20 mouse cellular contexts compared by ENCODE assay signal in the genomic region with DNA sequence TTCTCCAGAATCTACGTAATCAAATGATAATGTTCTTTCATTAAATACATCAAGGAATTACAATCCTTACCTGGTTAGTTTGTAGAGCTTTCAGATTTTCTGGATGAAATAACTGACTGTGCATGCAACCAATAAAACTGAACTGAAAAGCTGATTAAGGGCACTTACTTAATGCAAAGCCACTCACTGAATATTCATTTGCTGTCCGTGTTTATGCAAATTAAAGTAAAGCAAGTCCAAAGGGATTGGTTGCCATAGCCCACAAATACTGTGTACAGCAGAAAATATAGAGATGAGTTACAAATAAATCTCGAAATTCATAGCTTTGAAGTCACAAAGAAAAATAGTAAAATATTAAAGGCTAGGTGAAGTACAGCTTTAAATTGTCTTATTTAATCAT.
DNase-seq lines count a peak whose midpoint lies in the region; ATAC-seq lines count a peak whose summit lies in the region.
"Had no signal": no experiment of that assay in that cellular context is flagged by ENCODE, and none has a peak within 500 bp of the region (broad histone marks: within the 10 kb centered on the region; RNA-seq: fewer than 3 reads in every experiment).

No protein-coding gene starts in this region.

- no peak overlapping the region for H3K9ac ChIP-seq in hindbrain, embryonic 11.5 days (ENCODE audit: low read depth, low read length)
- H3K9ac ChIP-seq in forebrain, embryonic 15.5 days (replicated peaks): peak overlapping the region; percentile 19; the same call in 1 of the 2 replicates
- no peak overlapping the region for H3K9ac ChIP-seq in midbrain, embryonic 12.5 days (replicated peaks)
- no peak overlapping the region for H3K9ac ChIP-seq in neural tube, embryonic 15.5 days (replicated peaks)
- H3K9ac ChIP-seq: stomach, embryonic 15.5 days had no signal

- WGBS in hindbrain, embryonic 11.5 days: 63% methylated on average over 3 of the region's 3 CpGs
- 72% methylated on average over 3 of the region's 3 CpGs for WGBS in hindbrain, embryonic 10.5 days
- WGBS in forebrain, embryonic 15.5 days: 24% methylated on average over 3 of the region's 3 CpGs
- 52% methylated on average over 3 of the region's 3 CpGs for WGBS in midbrain, embryonic 12.5 days
- 29% methylated on average over 3 of the region's 3 CpGs for WGBS in neural tube, embryonic 15.5 days

- H3K27ac ChIP-seq in hindbrain, embryonic 11.5 days (ENCODE audit: low read depth, low read length): no peak overlapping the region
- H3K27ac ChIP-seq in hindbrain, embryonic 10.5 days: no peak overlapping the region
- peak overlapping the region; percentile 86 for H3K27ac ChIP-seq in forebrain, embryonic 15.5 days (replicated peaks)
- peak overlapping the region; percentile 60 for H3K27ac ChIP-seq in midbrain, embryonic 12.5 days (replicated peaks)
- peak overlapping the region; percentile 45 for H3K27ac ChIP-seq in neural tube, embryonic 15.5 days (replicated peaks)
- H3K27ac ChIP-seq: macrophage; stomach, embryonic 15.5 days had no signal

- H3K9me3 ChIP-seq in hindbrain, embryonic 11.5 days (ENCODE audit: control insufficient read depth, low read length): no peaks in the 10 kb centered on the region
- H3K9me3 ChIP-seq in hindbrain, embryonic 10.5 days: no peaks in the 10 kb centered on the region
- H3K9me3 ChIP-seq in forebrain, embryonic 15.5 days: no peaks in the 10 kb centered on the region
- no peaks in the 10 kb centered on the region for H3K9me3 ChIP-seq in midbrain, embryonic 12.5 days
- H3K9me3 ChIP-seq in neural tube, embryonic 15.5 days (replicated peaks): no peaks in the 10 kb centered on the region
- H3K9me3 ChIP-seq: stomach, embryonic 15.5 days had no signal

- no peaks in the 10 kb centered on the region for H3K36me3 ChIP-seq in hindbrain, embryonic 11.5 days (ENCODE audit: control insufficient read depth, insufficient read depth, low read length)
- H3K36me3 ChIP-seq in hindbrain, embryonic 10.5 days: no peaks in the 10 kb centered on the region
- no peaks in the 10 kb centered on the region for H3K36me3 ChIP-seq in forebrain, embryonic 15.5 days
- H3K36me3 ChIP-seq in midbrain, embryonic 12.5 days: no peaks in the 10 kb centered on the region
- H3K36me3 ChIP-seq in neural tube, embryonic 15.5 days: no peaks in the 10 kb centered on the region
- H3K36me3 ChIP-seq: stomach, embryonic 15.5 days had no signal

- no peak overlapping the region for H3K4me2 ChIP-seq in hindbrain, embryonic 11.5 days (replicated peaks; ENCODE audit: low read depth, low read length)
- H3K4me2 ChIP-seq in forebrain, embryonic 15.5 days (replicated peaks): peak overlapping the region; percentile 39
- H3K4me2 ChIP-seq in midbrain, embryonic 12.5 days (replicated peaks): peak overlapping the region; percentile 23; the same call in 1 of the 2 replicates
- H3K4me2 ChIP-seq in neural tube, embryonic 15.5 days: peak overlapping the region; percentile 31
- H3K4me2 ChIP-seq: heart, embryonic 11.5 days; stomach, embryonic 15.5 days had no signal

- no peaks in the 10 kb centered on the region for H3K4me1 ChIP-seq in hindbrain, embryonic 11.5 days (replicated peaks; ENCODE audit: control insufficient read depth, insufficient read depth, low read length)
- no peaks in the 10 kb centered on the region for H3K4me1 ChIP-seq in hindbrain, embryonic 10.5 days (replicated peaks)
- H3K4me1 ChIP-seq in forebrain, embryonic 15.5 days: no peaks in the 10 kb centered on the region
- no peaks in the 10 kb centered on the region; the same call in 1 of the 2 replicates for H3K4me1 ChIP-seq in midbrain, embryonic 12.5 days
- H3K4me1 ChIP-seq in neural tube, embryonic 15.5 days: no peaks in the 10 kb centered on the region
- H3K4me1 ChIP-seq: stomach, embryonic 15.5 days had no signal

- no peak overlapping the region for H3K4me3 ChIP-seq in hindbrain, embryonic 11.5 days (ENCODE audit: low read depth, low read length)
- no peak overlapping the region for H3K4me3 ChIP-seq in hindbrain, embryonic 10.5 days
- H3K4me3 ChIP-seq in forebrain, embryonic 15.5 days: peak overlapping the region; percentile 33
- no peak overlapping the region for H3K4me3 ChIP-seq in midbrain, embryonic 12.5 days
- peak overlapping the region; percentile 12 for H3K4me3 ChIP-seq in neural tube, embryonic 15.5 days (replicated peaks)
- H3K4me3 ChIP-seq: myocyte; stomach, embryonic 15.5 days had no signal

- ATAC-seq in hindbrain, embryonic 11.5 days (ENCODE audit: low FRiP score): peak; percentile 83
- peak; percentile 93 for ATAC-seq in forebrain, embryonic 15.5 days (replicated peaks)
- peak; percentile 86 for ATAC-seq in midbrain, embryonic 12.5 days (ENCODE audit: low FRiP score, low read depth)
- peak; percentile 67 for ATAC-seq in neural tube, embryonic 15.5 days (ENCODE audit: low FRiP score)
- no peak for ATAC-seq in megakaryocyte-erythroid progenitor cell, adult 5-6 weeks (replicated peaks; ENCODE audit: low FRiP score, low TSS enrichment, poor library complexity, severe bottlenecking)
- no peak for ATAC-seq in megakaryocyte progenitor cell, adult 5-6 weeks (replicated peaks; ENCODE audit: poor library complexity)

- no peaks in the 10 kb centered on the region for H3K27me3 ChIP-seq in hindbrain, embryonic 11.5 days (ENCODE audit: control insufficient read depth, insufficient read depth, low read length)
- H3K27me3 ChIP-seq in hindbrain, embryonic 10.5 days (ENCODE audit: insufficient read depth, poor library complexity, severe bottlenecking): no peaks in the 10 kb centered on the region
- H3K27me3 ChIP-seq in forebrain, embryonic 15.5 days: no peaks in the 10 kb centered on the region
- H3K27me3 ChIP-seq in midbrain, embryonic 12.5 days: no peaks in the 10 kb centered on the region
- H3K27me3 ChIP-seq in neural tube, embryonic 15.5 days (replicated peaks): no peaks in the 10 kb centered on the region
- H3K27me3 ChIP-seq: stomach, embryonic 15.5 days had no signal

- DNase-seq in hindbrain, embryonic 11.5 days (ENCODE audit: low spot score): no peak
- no peak for DNase-seq in hindbrain, embryonic 10.5 days (ENCODE audit: low spot score)
- DNase-seq in adrenal gland, adult 18-20 months (ENCODE audit: low spot score in 2 of 2): no peak
- DNase-seq: cerebellum, adult 18-20 months; gastrocnemius, postnatal 25 days; heart, postnatal 4 days; kidney, adult 11 months; kidney, postnatal 25 days; lung, adult 2 months; spleen, adult 18-20 months; thymus, postnatal 14 days had no signal

Comparison
In these comparisons a context has a peak if more than half of its experiments do, and no peak if none do; other contexts are left out.
1. ATAC-seq: peak in hindbrain, embryonic 11.5 days (single experiment), forebrain, embryonic 15.5 days (single experiment), midbrain, embryonic 12.5 days (single experiment) and neural tube, embryonic 15.5 days (single experiment); none in megakaryocyte-erythroid progenitor cell, adult 5-6 weeks (single experiment) and megakaryocyte progenitor cell, adult 5-6 weeks (single experiment).
2. H3K27ac ChIP-seq: peak in forebrain, embryonic 15.5 days (single experiment), midbrain, embryonic 12.5 days (single experiment) and neural tube, embryonic 15.5 days (single experiment); none in hindbrain, embryonic 11.5 days (single experiment) and hindbrain, embryonic 10.5 days (single experiment).
3. H3K4me3 ChIP-seq: peak in forebrain, embryonic 15.5 days (single experiment) and neural tube, embryonic 15.5 days (single experiment); none in hindbrain, embryonic 11.5 days (single experiment), hindbrain, embryonic 10.5 days (single experiment) and midbrain, embryonic 12.5 days (single experiment).